Mouse (Mus musculus) small intestine, adult 2 months (tissue): Measurements from ENCODE around the gene Bicd2.
"Not testable (repeated sequence)": the region's sequence is repeated elsewhere in the genome, so short reads cannot be mapped to it uniquely, and the experiment has no call there.

Experiments used
- CTCF ChIP-seq: fragments of 200-500 bp; IDR thresholded peaks from 2 replicates; pipeline ENCODE4 v1.5.1; 2012; ENCODE audit warnings: low read depth, mild to moderate bottlenecking, control low read depth, inconsistent platforms, low read length, moderate library complexity, mixed read lengths; ENCODE audit not compliant: insufficient replicate concordance, insufficient read length; ENCODE audit errors: extremely low read depth
- POLR2A ChIP-seq: fragments of 200-500 bp; IDR thresholded peaks from 2 replicates; pipeline ENCODE4 v1.6.1; 2012; ENCODE audit warnings: low read depth, mild to moderate bottlenecking, control low read depth, inconsistent platforms, low read length, moderate library complexity

- not testable (repeated sequence) for TF ChIP-seq POLR2A, CTCF
Measured at GRCm38 (mm10) chr13:49370216-49370615, 28.8 kb downstream of the Bicd2 start.
